Mouse (Mus musculus) heart, adult 2 months (tissue): ENCODE results near the gene Dnah1.

ENCODE experiments used
- CTCF ChIP-seq: fragments of 200-600 bp; IDR thresholded peaks from 2 replicates; pipeline ENCODE4 v1.8.1; 2022; ENCODE audit warnings: antibody characterized with exemption, mild to moderate bottlenecking, moderate library complexity
- POLR2A ChIP-seq: fragments of 200-500 bp; IDR thresholded peaks from 2 replicates; pipeline ENCODE4 v1.6.1; 2011; ENCODE audit warnings: mild to moderate bottlenecking, low read depth, low read length, control low read depth; ENCODE audit not compliant: insufficient read depth

DNA sequence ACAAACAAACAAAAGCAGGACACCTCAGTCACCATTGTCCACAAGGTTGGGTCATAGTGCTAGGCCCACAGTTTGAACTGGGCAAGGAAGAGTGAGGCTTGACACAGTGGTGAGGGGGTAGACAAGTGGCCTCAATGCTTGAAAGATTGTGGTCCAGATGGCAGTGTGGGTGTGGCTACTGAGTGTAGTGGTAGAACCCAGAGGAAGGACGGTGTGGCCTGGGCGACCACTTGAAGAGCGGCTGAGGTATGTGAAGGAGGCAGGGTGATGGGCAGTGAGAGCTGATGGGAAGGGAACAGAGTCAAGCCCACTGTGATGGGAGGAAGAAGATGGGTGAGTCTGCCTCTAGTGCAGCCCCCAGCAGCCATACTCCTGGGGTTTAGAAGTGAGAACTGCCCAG, 109.0 kb downstream of the Dnah1 start:
- TF ChIP-seq CTCF (no peak), POLR2A (0 out of 2 replicates have a peak, but pooled peaks have one; percentile 33)
